Mouse (Mus musculus): ENCODE measurements around the gene Ptpa. TPM values are rescaled to one million over a fixed set of nuclear protein-coding genes. Genes with fewer than 3 reads are reported as not detected.
"Not testable (repeated sequence)": the region's sequence is repeated elsewhere in the genome, so short reads cannot be mapped to it uniquely, and the experiment has no call there.

Gene Ptpa
- total and polyA plus RNA-seq, 2 experiments: 18.3 to 54.3 TPM

GRCm38 (mm10) chr2:30413038-30413973 is 2.5 kb upstream of the Ptpa start:
- DNase-seq (ENCODE audit: extremely low read depth, low read depth, low spot score): no peak
- TF ChIP-seq CTCF (IDR thresholded peaks at IDR 0.05; ENCODE audit: low read depth, low read length) (no peak), POLR2A (IDR thresholded peaks at IDR 0.05; ENCODE audit: extremely low read depth, insufficient read depth, low read length) (no peak)
- 73% methylated on average over 16 of the region's 16 CpGs for WGBS
- Histone ChIP-seq H3K9ac (ENCODE audit: low read depth, low read length) (peak overlapping the region; percentile 48), H3K4me1 (ENCODE audit: control insufficient read depth, insufficient read depth, low read length) (peaks cover 34% of the 10 kb centered on the region), H3K27ac (replicated peaks; ENCODE audit: insufficient read depth, low read depth, low read length) (peak overlapping the region; percentile 50), H3K4me3 (ENCODE audit: insufficient read depth, low read depth, low read length) (peak overlapping the region; percentile 27; the same call in 1 of the 2 replicates), H3K79me2 (ENCODE audit: control insufficient read depth, insufficient read depth, low read length) (peaks cover 24% of the 10 kb centered on the region; the same call in 1 of the 2 replicates), H3K27me3 (ENCODE audit: control insufficient read depth, insufficient read depth, low read length) (no peaks in the 10 kb centered on the region), H3K36me3 (ENCODE audit: control insufficient read depth, insufficient read depth, low read length) (peaks cover 2% of the 10 kb centered on the region; the same call in 1 of the 2 replicates)

- H3K27ac ChIP-seq (replicated peaks; ENCODE audit: insufficient read depth, low read depth, low read length): peak overlapping the region; percentile 50
Observed at GRCm38 (mm10) chr2:30414101-30414500, 1.7 kb upstream of the Ptpa start.

GRCm38 (mm10) chr2:30414681-30415080 is 1.2 kb upstream of the Ptpa start:
- Histone ChIP-seq H3K36me3 (ENCODE audit: control insufficient read depth, insufficient read depth, low read length) (no peaks in the 10 kb centered on the region), H3K9ac (ENCODE audit: low read depth, low read length) (peak overlapping the region; percentile 66), H3K27me3 (ENCODE audit: control insufficient read depth, insufficient read depth, low read length) (no peaks in the 10 kb centered on the region), H3K79me2 (ENCODE audit: control insufficient read depth, insufficient read depth, low read length) (peaks cover 35% of the 10 kb centered on the region), H3K4me1 (ENCODE audit: control insufficient read depth, insufficient read depth, low read length) (peaks cover 30% of the 10 kb centered on the region), H3K27ac (replicated peaks; ENCODE audit: insufficient read depth, low read depth, low read length) (peak overlapping the region; percentile 83), H3K4me3 (ENCODE audit: insufficient read depth, low read depth, low read length) (peak overlapping the region; percentile 73)
- TF ChIP-seq POLR2A (IDR thresholded peaks at IDR 0.05; ENCODE audit: extremely low read depth, insufficient read depth, low read length) (no peak), CTCF (IDR thresholded peaks at IDR 0.05; ENCODE audit: low read depth, low read length) (no peak)
- 18% methylated on average over 5 of the region's 5 CpGs for WGBS
- no peak for DNase-seq (ENCODE audit: extremely low read depth, low read depth, low spot score)

More at GRCm38 (mm10) chr2:30414101-30414500, 1.7 kb upstream of the Ptpa start:
- TF ChIP-seq CTCF (IDR thresholded peaks at IDR 0.05; ENCODE audit: low read depth, low read length): no peak
- TF ChIP-seq POLR2A (IDR thresholded peaks at IDR 0.05; ENCODE audit: extremely low read depth, insufficient read depth, low read length): no peak
- peak overlapping the region; percentile 27; the same call in 1 of the 2 replicates for H3K4me3 ChIP-seq (ENCODE audit: insufficient read depth, low read depth, low read length)
- DNase-seq (ENCODE audit: extremely low read depth, low read depth, low spot score): peak; percentile 99
- H3K9ac ChIP-seq (ENCODE audit: low read depth, low read length): peak overlapping the region; percentile 48
- H3K79me2 ChIP-seq (ENCODE audit: control insufficient read depth, insufficient read depth, low read length): peaks cover 32% of the 10 kb centered on the region
- H3K4me1 ChIP-seq (ENCODE audit: control insufficient read depth, insufficient read depth, low read length): peaks cover 33% of the 10 kb centered on the region
- 23% methylated on average over 4 of the region's 4 CpGs for WGBS
- H3K27me3 ChIP-seq (ENCODE audit: control insufficient read depth, insufficient read depth, low read length): no peaks in the 10 kb centered on the region
- H3K36me3 ChIP-seq (ENCODE audit: control insufficient read depth, insufficient read depth, low read length): no peaks in the 10 kb centered on the region

- WGBS: 1% methylated on average over 58 of the region's 58 CpGs
- TF ChIP-seq POLR2A (IDR thresholded peaks at IDR 0.05; ENCODE audit: extremely low read depth, insufficient read depth, low read length) (peak; percentile 81), CTCF (IDR thresholded peaks at IDR 0.05; ENCODE audit: low read depth, low read length) (no peak)
- peak within 1 kb of the TSS; percentile 92 for H3K27ac ChIP-seq (replicated peaks; ENCODE audit: insufficient read depth, low read depth, low read length)
- H3K27me3 ChIP-seq (ENCODE audit: control insufficient read depth, insufficient read depth, low read length): no peaks in the 10 kb centered on the region
- DNase-seq (ENCODE audit: extremely low read depth, low read depth, low spot score): peak; percentile 95
- peak within 1 kb of the TSS; percentile 73 for H3K4me3 ChIP-seq (ENCODE audit: insufficient read depth, low read depth, low read length)
- peaks cover 26% of the 10 kb centered on the region for H3K4me1 ChIP-seq (ENCODE audit: control insufficient read depth, insufficient read depth, low read length)
- H3K36me3 ChIP-seq (ENCODE audit: control insufficient read depth, insufficient read depth, low read length): no peaks in the 10 kb centered on the region
- H3K79me2 ChIP-seq (ENCODE audit: control insufficient read depth, insufficient read depth, low read length): peaks cover 35% of the 10 kb centered on the region
- peak within 1 kb of the TSS; percentile 75 for H3K9ac ChIP-seq (ENCODE audit: low read depth, low read length)
Observed at GRCm38 (mm10) chr2:30415157-30415935, 493 bp upstream of the Ptpa start, which contains the start of gene Crat. Gene Crat (minus strand): TSS chr2:30415813.

GRCm38 (mm10) chr2:30416649-30416965 is 768 bp downstream of the Ptpa start:
- Histone ChIP-seq H3K27ac (replicated peaks; ENCODE audit: insufficient read depth, low read depth, low read length) (no peak overlapping the region), H3K9ac (ENCODE audit: low read depth, low read length) (peak overlapping the region; percentile 75), H3K4me3 (ENCODE audit: insufficient read depth, low read depth, low read length) (peak overlapping the region; percentile 73), H3K36me3 (ENCODE audit: control insufficient read depth, insufficient read depth, low read length) (no peaks in the 10 kb centered on the region), H3K4me1 (ENCODE audit: control insufficient read depth, insufficient read depth, low read length) (peaks cover 25% of the 10 kb centered on the region), H3K79me2 (ENCODE audit: control insufficient read depth, insufficient read depth, low read length) (peaks cover 35% of the 10 kb centered on the region), H3K27me3 (ENCODE audit: control insufficient read depth, insufficient read depth, low read length) (no peaks in the 10 kb centered on the region)
- TF ChIP-seq POLR2A (IDR thresholded peaks at IDR 0.05; ENCODE audit: extremely low read depth, insufficient read depth, low read length) (no peak), CTCF (IDR thresholded peaks at IDR 0.05; ENCODE audit: low read depth, low read length) (no peak)
- under 1% methylated on average over 7 of the region's 7 CpGs for WGBS
- DNase-seq (ENCODE audit: extremely low read depth, low read depth, low spot score): no peak

GRCm38 (mm10) chr2:30417154-30417553 is 1.3 kb downstream of the Ptpa start:
- not testable (repeated sequence) for H3K9ac ChIP-seq (ENCODE audit: low read depth, low read length); H3K36me3 ChIP-seq (ENCODE audit: control insufficient read depth, insufficient read depth, low read length); H3K4me3 ChIP-seq (ENCODE audit: insufficient read depth, low read depth, low read length); H3K27me3 ChIP-seq (ENCODE audit: control insufficient read depth, insufficient read depth, low read length); H3K27ac ChIP-seq (replicated peaks; ENCODE audit: insufficient read depth, low read depth, low read length); DNase-seq (ENCODE audit: extremely low read depth, low read depth, low spot score)
- H3K4me1 ChIP-seq (ENCODE audit: control insufficient read depth, insufficient read depth, low read length): peaks cover 25% of the 10 kb centered on the region
- H3K79me2 ChIP-seq (ENCODE audit: control insufficient read depth, insufficient read depth, low read length): peaks cover 35% of the 10 kb centered on the region
- WGBS: 53% methylated on average over 6 of the region's 6 CpGs

Measured in liver, adult 2 months (tissue).